Mouse (Mus musculus) bone marrow macrophage, adult 2 months (primary cell): ENCODE measurements around the gene Slc25a22.

Experiments used
- CTCF ChIP-seq: IDR thresholded peaks from 2 replicates; pipeline ENCODE4 v1.5.1; 2012; ENCODE audit warnings: low read depth, mild to moderate bottlenecking, low read length, moderate library complexity
- POLR2A ChIP-seq: IDR thresholded peaks from 2 replicates; pipeline ENCODE4 v1.6.1; 2012; ENCODE audit warnings: mild to moderate bottlenecking, low read depth, low read length, borderline replicate concordance

GRCm38 (mm10) chr7:141478270-141478748 is 40.6 kb upstream of the Slc25a22 start:
- TF ChIP-seq CTCF, result no peak
- no peak for TF ChIP-seq POLR2A
